Mouse (Mus musculus): ENCODE measurements at regions not wholly inside any gene's neighbourhood (a gene's known extent, or its start where the extent isn't known, plus 50 kb on each side); places are given as distances from the start of the nearest gene placed in this dataset.

DNA sequence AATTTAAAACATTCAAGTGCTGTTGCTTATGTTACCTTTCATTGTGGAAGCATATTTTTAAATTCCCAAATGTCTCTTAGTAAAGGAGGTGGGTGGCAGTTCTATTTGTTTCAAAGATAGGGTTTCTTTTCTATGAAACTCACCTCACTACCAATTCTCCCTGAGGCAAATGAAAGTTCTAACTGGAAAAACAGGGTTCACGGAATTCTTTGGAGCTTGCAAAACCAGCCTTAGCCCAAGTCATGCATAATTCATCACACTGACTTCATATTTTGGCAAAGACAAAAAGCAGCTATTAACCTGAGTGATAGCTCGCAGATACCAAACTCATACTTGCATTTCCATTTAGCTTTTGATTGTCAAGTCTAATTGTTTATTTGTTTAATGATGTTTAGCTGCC lies 73.8 kb downstream of the Dio2 start:
- TF ChIP-seq EP300 (IDR thresholded peaks at IDR 0.05; ENCODE audit: low read depth), result no peak
- TF ChIP-seq CTCF (IDR thresholded peaks at IDR 0.05; ENCODE audit: low read depth), result no peak
